In the genomic region with DNA sequence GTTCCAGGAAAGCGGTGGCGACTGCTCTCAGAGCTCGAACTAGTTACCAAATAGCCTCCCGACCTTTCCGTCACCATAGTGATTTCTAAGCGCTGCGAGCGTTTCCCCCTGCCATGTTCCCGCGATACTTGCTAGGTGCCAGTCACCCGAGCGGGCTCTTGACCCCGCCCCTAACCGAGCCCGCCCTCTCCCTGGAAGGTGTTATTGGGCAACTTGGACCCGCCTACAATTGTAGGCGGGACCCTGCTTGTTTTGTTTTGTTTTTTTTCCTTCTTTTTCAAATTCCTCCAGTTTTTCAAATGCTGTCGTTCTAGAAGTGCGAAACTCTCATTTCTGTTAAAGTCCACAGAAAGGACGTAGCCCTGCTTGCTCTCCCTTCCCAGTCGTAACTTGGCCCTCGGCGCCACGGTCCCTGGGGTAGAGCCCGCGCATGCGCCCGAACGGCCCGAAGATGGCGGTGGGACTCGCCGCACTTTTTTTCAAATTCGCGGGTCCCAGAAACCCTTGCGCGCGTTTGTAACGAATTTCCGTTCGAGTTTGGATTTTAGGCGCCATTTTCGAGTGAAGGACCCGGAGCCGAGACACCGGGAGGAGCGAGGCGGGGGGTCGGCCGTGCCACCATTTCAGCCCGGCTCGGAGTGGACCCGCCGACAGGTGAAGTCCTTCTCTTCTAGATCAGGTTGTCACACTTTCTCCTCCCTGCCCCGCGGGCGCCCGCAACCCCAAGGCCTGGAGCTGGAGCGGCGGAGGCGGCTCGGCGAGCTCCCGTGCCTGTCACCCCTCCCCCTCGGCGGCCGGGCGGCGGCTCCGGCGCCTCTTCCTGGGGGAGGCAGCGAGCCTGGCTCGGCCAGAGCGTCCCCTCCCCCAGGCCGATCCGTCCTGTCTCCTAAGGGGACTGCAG, we compare ENCODE assay signal across 1 mouse cellular context.
A peak's percentile ranks its signal among the peaks of the same experiment; 100 is the strongest.
TF ChIP-seq lines count a peak whose summit lies in the region.

Ift80 (minus strand) TSS at position 134 of the 901 bp plus-strand sequence.
Smc4 (plus strand) TSS at position 302 of the 901 bp plus-strand sequence.

TF ChIP-seq in MEL, 35 proteins besides CTCF, POLR2A, EP300 and RAD21 (continued from another document):
- TF ChIP-seq ZC3H11A (IDR thresholded peaks at IDR 0.05; ENCODE audit: low read depth, low read length) (no peak), SMC3 (IDR thresholded peaks at IDR 0.05; ENCODE audit: low read depth, low read length) (no peak), MEF2A (IDR thresholded peaks at IDR 0.05; ENCODE audit: extremely low read depth, insufficient replicate concordance, low read depth, low read length, poor library complexity, severe bottlenecking) (no peak), ZNF384 (IDR thresholded peaks at IDR 0.05; ENCODE audit: low read depth, low read length) (peak; percentile 97), POLR2AphosphoS2 (IDR thresholded peaks at IDR 0.05; ENCODE audit: low read length) (peak; percentile 83; the same call in 1 of the 2 replicates), TCF12 (IDR thresholded peaks at IDR 0.05; ENCODE audit: low read depth, low read length) (peak; percentile 38), SIN3A (IDR thresholded peaks at IDR 0.05; ENCODE audit: low read length) (peak; percentile 64), MYB (IDR thresholded peaks at IDR 0.05; ENCODE audit: low read depth, low read length) (peak; percentile 89), GATA1 (IDR thresholded peaks at IDR 0.05; ENCODE audit: low read depth, low read length) (no peak), USF2 (IDR thresholded peaks at IDR 0.05; ENCODE audit: borderline replicate concordance in 1 of 2, insufficient read depth in 1 of 2, low read depth in 1 of 2, low read length in 2 of 2) (no peak), ZKSCAN1 (IDR thresholded peaks at IDR 0.05; ENCODE audit: low read depth, low read length) (no peak), MAX (IDR thresholded peaks at IDR 0.05; ENCODE audit: low read length) (no peak), NRF1 (IDR thresholded peaks at IDR 0.05; ENCODE audit: insufficient read depth, low read depth, low read length, poor library complexity, severe bottlenecking) (peak; percentile 100), CHD2 (IDR thresholded peaks at IDR 0.05; ENCODE audit: low read length) (peak; percentile 89), TAL1 (IDR thresholded peaks at IDR 0.05; ENCODE audit: low read length) (no peak), TBP (IDR thresholded peaks at IDR 0.05; ENCODE audit: low read depth, low read length) (peak; percentile 54), MAFK (IDR thresholded peaks at IDR 0.05; ENCODE audit: borderline replicate concordance, low read depth, low read length) (no peak), USF1 (IDR thresholded peaks at IDR 0.05; ENCODE audit: low read depth, low read length) (no peak), NELFE (IDR thresholded peaks at IDR 0.05; ENCODE audit: low read depth, low read length) (peak; percentile 85), MYC (IDR thresholded peaks at IDR 0.05; ENCODE audit: low read depth, low read length) (no peak), KAT2A (conservative IDR thresholded peaks at IDR 0.05; ENCODE audit: low read depth, low read length) (no peak; the same call in 1 of the 2 replicates), JUND (IDR thresholded peaks at IDR 0.05; ENCODE audit: low read depth, low read length) (no peak), GABPA (IDR thresholded peaks at IDR 0.05; ENCODE audit: low read depth, low read length) (no peak), BHLHE40 (IDR thresholded peaks at IDR 0.05; ENCODE audit: borderline replicate concordance, low read depth, low read length) (no peak), MAZ (IDR thresholded peaks at IDR 0.05; ENCODE audit: low read depth, low read length) (peak; percentile 42)
